Mouse (Mus musculus) intestine, embryonic 16.5 days (tissue): ENCODE results near the gene 1700028K03Rik. TPM values are rescaled to one million over a fixed set of nuclear protein-coding genes. Genes with fewer than 3 reads are reported as not detected.
A peak's percentile ranks its signal among the peaks of the same experiment; 100 is the strongest.

Source experiments
- ATAC-seq: fragments of 200-750 bp; cut with Nextera tagmentation; 2 replicates; pipeline ENCODE4 v1.8.0; 2017; ENCODE audit warnings: moderate TSS enrichment, moderate library complexity
- H3K27ac ChIP-seq: fragments of 300-500 bp; sonication (generic); 2 replicates; pipeline ENCODE4 v1.5.1; 2014; ENCODE audit warnings: mild to moderate bottlenecking, low read length
- H3K27me3 ChIP-seq: fragments of 300-500 bp; sonication (generic); replicated peaks from 2 replicates; pipeline ENCODE4 v1.6.1; 2014; ENCODE audit warnings: low read length, control low read depth, mixed read lengths; ENCODE audit not compliant: control insufficient read depth, insufficient read depth
- H3K36me3 ChIP-seq: fragments of 300-500 bp; sonication (generic); 2 replicates; pipeline ENCODE4 v1.6.1; 2014; ENCODE audit warnings: low read length, control low read depth; ENCODE audit not compliant: control insufficient read depth, insufficient read depth
- H3K4me1 ChIP-seq: fragments of 300-500 bp; sonication (generic); 2 replicates; pipeline ENCODE4 v1.6.1; 2014; ENCODE audit warnings: low read length, control low read depth, mixed read lengths; ENCODE audit not compliant: control insufficient read depth, insufficient read depth
- H3K4me2 ChIP-seq: fragments of 300-500 bp; sonication (generic); 2 replicates; pipeline ENCODE4 v1.6.1; 2014; ENCODE audit warnings: low read depth, low read length, control low read depth
- H3K4me3 ChIP-seq: fragments of 300-500 bp; sonication (generic); 2 replicates; pipeline ENCODE4 v1.5.1; 2014; ENCODE audit warnings: mild to moderate bottlenecking, low read length
- H3K9ac ChIP-seq: fragments of 300-500 bp; sonication (generic); 2 replicates; pipeline ENCODE4 v1.6.1; 2014; ENCODE audit warnings: low read depth, low read length
- H3K9me3 ChIP-seq: fragments of 300-500 bp; sonication (generic); 2 replicates; pipeline ENCODE4 v1.6.1; 2016; ENCODE audit warnings: low read length, control low read depth; ENCODE audit not compliant: control insufficient read depth
- WGBS: fragments of 180-500 bp; shearing (Covaris S2); extraction: QIAGEN DNeasy Blood & Tissue Kit; methylation state at CpG from one replicate; pipeline ENCODE4 v1.1.7; 2014; 5-methylcytosine and 5-hydroxymethylcytosine counted together
- polyA plus RNA-seq: library from polyadenylated mRNA; unstranded; fragments of >200 nt; fragmentation: Nextera tagmentation; extraction: Ambion mirVana; gene quantifications from 2 replicates; pipeline ENCODE4 v1.2.1, GENCODE M21; 2015

Gene 1700028K03Rik
- polyA plus RNA-seq, 1 experiment from 2014 or later = 0.05 TPM

GRCm38 (mm10) chr5:107500741-107501140, 33.8 kb upstream of the 1700028K03Rik start:
- no peaks in the 10 kb centered on the region for H3K9me3 ChIP-seq
- ATAC-seq = no peak
- H3K9ac ChIP-seq = no peak overlapping the region
- no peaks in the 10 kb centered on the region for H3K36me3 ChIP-seq
- no peaks in the 10 kb centered on the region for H3K4me1 ChIP-seq
- no peak overlapping the region for H3K4me2 ChIP-seq
- H3K27ac ChIP-seq = no peak overlapping the region
- WGBS = 92% methylated on average over 1 of the region's 1 CpGs
- no peak overlapping the region for H3K4me3 ChIP-seq
- no peaks in the 10 kb centered on the region for H3K27me3 ChIP-seq

- no peaks in the 10 kb centered on the region for H3K4me1 ChIP-seq
- no peaks in the 10 kb centered on the region for H3K36me3 ChIP-seq
- no peak for ATAC-seq
- H3K4me2 ChIP-seq = no peak within 1 kb of the TSS
- no peaks in the 10 kb centered on the region for H3K27me3 ChIP-seq
- H3K4me3 ChIP-seq = no peak within 1 kb of the TSS
- H3K9me3 ChIP-seq = no peaks in the 10 kb centered on the region
- no peak within 1 kb of the TSS for H3K9ac ChIP-seq
- 76% methylated on average over 4 of the region's 4 CpGs for WGBS
- H3K27ac ChIP-seq = no peak within 1 kb of the TSS
Measured at GRCm38 (mm10) chr5:107507321-107507720, 27.2 kb upstream of the 1700028K03Rik start, which contains the start of gene Gm42669. Gene Gm42669, plus strand, starts transcription at chr5:107507621.

- H3K4me2 ChIP-seq = no peak overlapping the region
- 84% methylated on average over 10 of the region's 10 CpGs for WGBS
- H3K9me3 ChIP-seq = no peaks in the 10 kb centered on the region
- no peak overlapping the region for H3K27ac ChIP-seq
- no peak for ATAC-seq
- no peaks in the 10 kb centered on the region for H3K27me3 ChIP-seq
- H3K4me3 ChIP-seq = no peak overlapping the region
- no peaks in the 10 kb centered on the region for H3K36me3 ChIP-seq
- no peaks in the 10 kb centered on the region for H3K4me1 ChIP-seq
- H3K9ac ChIP-seq = no peak overlapping the region
Measured at GRCm38 (mm10) chr5:107510503-107510902, 24.0 kb upstream of the 1700028K03Rik start.

GRCm38 (mm10) chr5:107511326-107511725, 23.2 kb upstream of the 1700028K03Rik start:
- WGBS = 53% methylated on average over 2 of the region's 2 CpGs

GRCm38 (mm10) chr5:107513583-107513982, 20.9 kb upstream of the 1700028K03Rik start:
- Histone ChIP-seq H3K4me3 (no peak overlapping the region), H3K27me3 (no peaks in the 10 kb centered on the region), H3K36me3 (no peaks in the 10 kb centered on the region), H3K4me2 (no peak overlapping the region), H3K9me3 (no peaks in the 10 kb centered on the region), H3K27ac (no peak overlapping the region), H3K9ac (no peak overlapping the region), H3K4me1 (no peaks in the 10 kb centered on the region)
- WGBS = 44% methylated on average over 7 of the region's 7 CpGs
- ATAC-seq = peak; percentile 52

More at GRCm38 (mm10) chr5:107511326-107511725, 23.2 kb upstream of the 1700028K03Rik start:
- Histone ChIP-seq H3K27ac (no peak overlapping the region), H3K4me2 (no peak overlapping the region), H3K9me3 (no peaks in the 10 kb centered on the region), H3K4me3 (no peak overlapping the region), H3K4me1 (no peaks in the 10 kb centered on the region), H3K27me3 (no peaks in the 10 kb centered on the region), H3K9ac (no peak overlapping the region), H3K36me3 (no peaks in the 10 kb centered on the region)
- no peak for ATAC-seq

GRCm38 (mm10) chr5:107515453-107515852, 19.1 kb upstream of the 1700028K03Rik start:
- 96% methylated on average over 3 of the region's 3 CpGs for WGBS
- Histone ChIP-seq H3K9ac (no peak overlapping the region), H3K4me3 (no peak overlapping the region), H3K4me2 (no peak overlapping the region), H3K27ac (no peak overlapping the region), H3K4me1 (no peaks in the 10 kb centered on the region), H3K9me3 (no peaks in the 10 kb centered on the region), H3K36me3 (no peaks in the 10 kb centered on the region), H3K27me3 (no peaks in the 10 kb centered on the region)
- ATAC-seq = no peak

- H3K9me3 ChIP-seq = no peaks in the 10 kb centered on the region
- WGBS = 92% methylated on average over 1 of the region's 1 CpGs
- no peaks in the 10 kb centered on the region for H3K36me3 ChIP-seq
- no peak overlapping the region for H3K27ac ChIP-seq
- no peak overlapping the region for H3K4me3 ChIP-seq
- no peak for ATAC-seq
- no peak overlapping the region for H3K4me2 ChIP-seq
- H3K27me3 ChIP-seq = no peaks in the 10 kb centered on the region
- H3K9ac ChIP-seq = no peak overlapping the region
- H3K4me1 ChIP-seq = no peaks in the 10 kb centered on the region
Measured at GRCm38 (mm10) chr5:107516087-107516486, 18.4 kb upstream of the 1700028K03Rik start.

GRCm38 (mm10) chr5:107518602-107519001, 15.9 kb upstream of the 1700028K03Rik start:
- H3K4me1 ChIP-seq = no peaks in the 10 kb centered on the region

GRCm38 (mm10) chr5:107521386-107521785, 13.1 kb upstream of the 1700028K03Rik start:
- no peaks in the 10 kb centered on the region for H3K27me3 ChIP-seq
- no peaks in the 10 kb centered on the region for H3K9me3 ChIP-seq
- no peak overlapping the region for H3K4me2 ChIP-seq
- H3K4me1 ChIP-seq = no peaks in the 10 kb centered on the region
- ATAC-seq = no peak
- no peak overlapping the region for H3K27ac ChIP-seq
- no peaks in the 10 kb centered on the region for H3K36me3 ChIP-seq
- no peak overlapping the region for H3K9ac ChIP-seq
- 66% methylated on average over 6 of the region's 6 CpGs for WGBS
- no peak overlapping the region for H3K4me3 ChIP-seq

More at GRCm38 (mm10) chr5:107518602-107519001, 15.9 kb upstream of the 1700028K03Rik start:
- Histone ChIP-seq H3K9ac (no peak overlapping the region), H3K9me3 (no peaks in the 10 kb centered on the region), H3K36me3 (no peaks in the 10 kb centered on the region), H3K27ac (no peak overlapping the region), H3K27me3 (no peaks in the 10 kb centered on the region), H3K4me3 (no peak overlapping the region), H3K4me2 (no peak overlapping the region)
- 88% methylated on average over 4 of the region's 4 CpGs for WGBS
- no peak for ATAC-seq

GRCm38 (mm10) chr5:107521897-107522296, 12.6 kb upstream of the 1700028K03Rik start:
- ATAC-seq = no peak
- no peak overlapping the region for H3K4me3 ChIP-seq
- no peak overlapping the region for H3K9ac ChIP-seq
- no peak overlapping the region for H3K4me2 ChIP-seq
- no peaks in the 10 kb centered on the region for H3K27me3 ChIP-seq
- no peaks in the 10 kb centered on the region for H3K36me3 ChIP-seq
- no peaks in the 10 kb centered on the region for H3K4me1 ChIP-seq
- no peak overlapping the region for H3K27ac ChIP-seq
- 75% methylated on average over 7 of the region's 7 CpGs for WGBS
- H3K9me3 ChIP-seq = no peaks in the 10 kb centered on the region
